Mouse (Mus musculus) A20 (cell line): ENCODE measurements around the gene Trim30d.
"Not testable (repeated sequence)": the region's sequence is repeated elsewhere in the genome, so short reads cannot be mapped to it uniquely, and the experiment has no call there.

Source experiments
- DNase-seq: peaks from one replicate; pipeline ENCODE4 v3.0.0-alpha.2; 2011; ENCODE audit warnings: low read depth, low spot score

Gene Trim30d

GRCm38 (mm10) chr7:104507421-104508065 lies at the start of gene Trim30d:
Trim30d (minus strand) TSS chr7:104507849.
- not testable (repeated sequence) for DNase-seq

GRCm38 (mm10) chr7:104552700-104553099 lies 45.1 kb upstream of the Trim30d start:
- DNase-seq, result no peak

DNA sequence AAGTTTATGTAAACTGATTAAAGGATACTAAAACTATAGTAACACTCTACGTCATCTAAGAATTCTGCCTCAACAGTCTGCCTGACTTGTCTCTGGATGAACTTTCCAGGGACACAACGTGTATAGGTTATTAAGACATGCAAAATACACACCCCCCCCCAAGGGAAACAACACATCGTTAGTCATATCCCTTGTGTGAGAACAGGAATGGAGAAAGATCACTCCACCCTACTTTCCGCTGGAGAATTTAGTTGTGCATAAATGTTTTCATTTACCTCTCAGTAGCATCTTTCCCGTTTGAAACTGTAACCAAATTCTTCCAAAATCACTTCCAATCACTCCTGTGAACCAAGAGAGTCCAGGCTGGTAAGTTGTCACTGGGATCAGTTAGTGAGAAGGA lies 42.2 kb upstream of the Trim30d start, which contains the start of gene Olfr651:
Gene Olfr651, plus strand, starts transcription at position 301 of the 400 bp plus-strand sequence.
- no peak for DNase-seq

DNA sequence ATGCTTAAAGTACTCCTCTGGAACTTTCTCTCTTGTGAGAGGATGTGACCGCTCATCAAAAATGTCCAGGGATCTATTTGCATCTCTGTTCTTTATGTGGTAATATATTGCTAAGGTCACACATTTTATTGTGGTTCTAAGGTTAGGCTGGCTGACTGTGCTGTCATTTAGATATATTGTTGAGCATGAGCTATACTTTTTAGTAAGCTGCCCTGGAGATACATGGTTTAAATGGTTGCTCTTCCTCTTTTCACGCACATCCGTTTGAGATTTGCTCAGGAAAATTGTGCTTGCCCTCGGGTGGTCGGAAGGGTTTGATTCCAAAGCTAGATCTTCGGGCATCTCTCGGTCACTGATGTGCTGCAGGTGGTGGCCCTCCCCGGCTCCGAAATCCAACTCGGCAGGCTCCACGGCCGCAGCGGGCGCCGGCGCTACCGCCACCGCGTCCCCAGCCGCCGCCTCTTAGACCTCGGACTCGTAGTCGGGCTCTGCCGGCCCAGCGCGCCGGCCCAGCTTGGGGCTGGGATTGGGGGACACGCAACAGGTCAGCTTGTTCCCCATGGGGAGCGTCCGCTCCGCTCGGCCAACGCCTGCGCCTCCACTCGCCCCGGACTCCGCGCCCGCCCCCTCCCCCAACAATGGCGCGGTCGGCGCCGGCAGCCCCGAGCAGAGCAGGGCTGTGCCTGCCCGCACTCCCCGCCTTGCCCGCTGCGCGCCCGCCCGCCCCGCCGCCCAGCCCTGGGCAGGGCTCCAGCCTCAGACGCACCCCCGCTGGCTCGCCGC lies 5.9 kb downstream of the Trim30d start:
- no peak for DNase-seq

DNA sequence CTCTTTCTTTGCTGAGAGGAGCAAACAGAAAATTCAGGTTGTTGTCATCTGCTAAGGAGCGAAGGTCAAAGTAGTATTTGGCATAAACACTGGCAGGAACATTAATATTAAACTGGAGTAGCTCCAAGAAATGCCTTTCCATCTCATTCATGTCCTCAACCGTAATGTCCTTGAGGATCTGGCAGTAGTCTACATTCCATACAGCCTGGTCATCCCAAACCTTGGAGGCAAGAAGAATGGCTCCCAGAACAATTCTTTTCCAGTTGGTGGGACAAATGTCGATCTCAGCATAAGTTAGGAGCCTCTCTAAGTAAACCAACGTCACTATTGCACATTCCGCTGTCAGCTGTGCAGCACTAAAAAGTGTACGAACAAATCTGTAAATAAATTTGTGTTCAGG lies 6.5 kb downstream of the Trim30d start:
- not testable (repeated sequence) for DNase-seq

DNA sequence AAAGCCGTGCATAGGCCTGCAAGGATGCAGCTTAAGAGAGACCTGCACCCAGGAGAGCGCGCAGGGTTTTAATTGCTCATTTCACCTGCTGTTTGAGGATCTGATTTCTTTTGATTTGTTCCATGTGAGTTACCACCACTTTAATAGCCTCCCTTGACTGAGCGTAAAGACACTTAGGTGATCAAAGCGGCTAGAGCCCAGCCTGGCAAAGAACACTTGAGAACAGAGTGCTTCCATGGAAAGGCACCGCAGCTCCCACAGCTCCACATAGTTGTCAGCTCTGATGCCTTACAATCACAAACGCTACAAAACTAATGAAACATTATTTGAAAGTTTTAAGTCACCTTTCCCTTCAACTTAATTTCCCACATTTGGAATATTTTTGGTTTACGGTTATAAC lies 8.2 kb downstream of the Trim30d start:
- not testable (repeated sequence) for DNase-seq

GRCm38 (mm10) chr7:104465065-104465744 lies 42.4 kb downstream of the Trim30d start, which contains the start of gene Trim30a:
Trim30a (minus strand) TSS chr7:104465193.
- DNase-seq, result peak; percentile 13

- peak; percentile 70 for DNase-seq
Observed at GRCm38 (mm10) chr7:104445961-104446645, 61.5 kb downstream of the Trim30d start.
